Mouse (Mus musculus): ENCODE results near the gene Rps12. TPM values are rescaled to one million over a fixed set of nuclear protein-coding genes. Genes with fewer than 3 reads are reported as not detected.
A peak's percentile ranks its signal among the peaks of the same experiment; 100 is the strongest.

The Rps12 gene
- 100 to 1,000 TPM; 252 to 272 TPM for total RNA-seq (2021)
- long read RNA-seq, experiment 1, transcript Rps12-203 (6 exons, 584 nt) = major isoform, 36 of 39 reads
- long read RNA-seq, experiment 1, partial matches to known transcripts = 1 of 39 reads
- long read RNA-seq, experiment 1, other reads (novel, unspliced or antisense) = 1 of 39 reads
- long read RNA-seq, experiment 2, transcript Rps12-203 (6 exons, 584 nt) = major isoform, 36 of 36 reads
- long read RNA-seq, experiment 2, partial matches to known transcripts = 0 of 36 reads
- long read RNA-seq, experiment 2, other reads (novel, unspliced or antisense) = 0 of 36 reads

- peak; percentile 98 for DNase-seq
- intact Hi-C loops (cut with DNase I; ENCODE audit: low total_unique reads) = no loop called here
Measured at GRCm38 (mm10) chr10:23787062-23787821, at the start of gene Rps12. Rps12 (minus strand) TSS chr10:23787275.

DNA sequence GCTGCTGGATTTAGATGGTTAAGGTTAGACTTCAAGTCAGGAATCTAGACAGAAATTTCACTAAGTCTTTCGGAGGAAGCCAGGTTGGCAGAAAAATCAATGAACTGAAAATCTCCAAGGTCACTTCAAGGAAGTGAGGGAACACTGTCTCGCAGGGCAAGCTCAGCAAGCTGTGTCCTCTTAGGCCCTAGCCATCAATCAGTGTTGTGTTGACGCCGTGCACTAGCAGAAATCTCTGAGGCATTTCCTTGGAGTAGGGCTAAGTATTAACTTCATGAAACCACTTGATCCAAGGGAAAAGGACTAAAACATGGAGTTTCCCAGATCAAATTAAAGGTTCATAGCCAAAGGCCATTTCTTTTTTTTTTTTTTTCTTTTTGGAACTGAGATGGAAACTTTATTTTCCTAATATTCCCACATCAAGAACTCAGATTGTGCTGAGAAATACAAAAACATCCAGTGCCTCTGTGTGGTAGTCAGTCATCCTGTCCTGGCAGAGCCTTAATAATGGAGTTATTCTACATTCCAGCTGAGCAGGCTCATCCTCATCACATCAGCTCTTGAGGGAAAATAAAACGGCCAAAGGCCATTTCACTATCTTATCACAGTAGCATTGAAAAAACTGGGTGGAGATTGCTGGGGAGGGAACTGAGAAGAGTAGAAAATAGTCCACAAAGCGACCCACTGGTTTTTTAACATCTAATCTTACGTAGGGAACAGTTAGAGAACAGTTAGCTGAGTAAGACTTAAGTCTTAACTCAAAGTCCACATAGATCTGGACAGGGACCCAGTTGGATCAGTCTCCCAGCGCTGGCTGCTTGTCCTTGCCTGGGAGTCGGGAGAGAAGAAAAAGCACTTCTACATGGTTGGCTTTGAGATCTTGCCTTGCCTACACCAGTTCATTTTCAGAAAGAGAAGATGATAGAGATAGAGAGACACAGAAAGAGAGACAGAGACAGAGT, 49.2 kb upstream of the Rps12 start:
- intact Hi-C loops (cut with DNase I; ENCODE audit: low total_unique reads) = no loop called here
- peak; percentile 5 for DNase-seq

DNA sequence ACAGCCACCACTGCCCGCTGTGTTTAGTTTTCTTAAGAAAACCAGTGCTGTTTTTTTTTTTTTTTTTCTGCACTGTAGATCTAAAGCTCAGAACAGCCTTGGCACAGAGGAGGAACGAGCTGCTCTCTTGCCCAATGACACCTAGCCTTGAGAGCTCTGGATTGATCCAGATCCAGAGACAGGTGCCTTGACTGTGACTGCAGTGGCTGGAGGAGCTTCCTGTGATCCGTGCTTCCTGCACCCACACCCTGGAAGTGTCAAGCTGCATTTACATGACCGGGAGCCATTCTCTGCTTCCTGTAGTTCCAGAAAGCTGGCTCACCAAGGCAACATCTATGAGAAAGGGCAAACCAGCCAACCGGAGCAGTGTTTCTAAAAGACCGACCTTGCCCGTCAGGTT, 39.4 kb upstream of the Rps12 start:
- no peak for DNase-seq
- intact Hi-C loops (cut with DNase I; ENCODE audit: low total_unique reads) = no loop called here

- DNase-seq = no peak
- intact Hi-C loops (cut with DNase I; ENCODE audit: low total_unique reads) = loop anchor here (5.0 kb wide), 1 partner anchor 266 kb away; no protein-coding TSS in a partner anchor
Measured at GRCm38 (mm10) chr10:23816241-23816640, 29.2 kb upstream of the Rps12 start.

DNA sequence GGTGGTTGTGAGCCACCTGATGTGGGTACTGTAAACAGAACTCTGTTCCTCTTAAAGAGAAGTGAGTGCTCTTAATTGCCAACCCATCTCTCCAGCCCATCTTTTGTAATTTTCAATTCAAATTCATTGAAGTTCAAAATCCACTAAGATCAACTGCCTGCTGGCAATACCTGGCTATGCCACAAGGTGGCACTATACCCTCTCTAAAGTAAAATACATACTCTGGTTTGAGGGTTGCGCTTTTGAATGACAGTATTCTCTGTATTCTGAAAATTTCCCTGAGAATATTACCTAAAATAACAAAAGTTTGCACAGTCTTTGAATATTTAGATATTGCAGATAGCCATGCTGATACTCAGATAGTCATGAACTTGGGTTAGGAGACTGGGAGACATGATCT, 28.1 kb upstream of the Rps12 start:
- peak; percentile 50 for DNase-seq
- intact Hi-C loops (cut with DNase I; ENCODE audit: low total_unique reads) = loop anchor here (5.0 kb wide), 1 partner anchor 267 kb away; no protein-coding TSS in a partner anchor

DNA sequence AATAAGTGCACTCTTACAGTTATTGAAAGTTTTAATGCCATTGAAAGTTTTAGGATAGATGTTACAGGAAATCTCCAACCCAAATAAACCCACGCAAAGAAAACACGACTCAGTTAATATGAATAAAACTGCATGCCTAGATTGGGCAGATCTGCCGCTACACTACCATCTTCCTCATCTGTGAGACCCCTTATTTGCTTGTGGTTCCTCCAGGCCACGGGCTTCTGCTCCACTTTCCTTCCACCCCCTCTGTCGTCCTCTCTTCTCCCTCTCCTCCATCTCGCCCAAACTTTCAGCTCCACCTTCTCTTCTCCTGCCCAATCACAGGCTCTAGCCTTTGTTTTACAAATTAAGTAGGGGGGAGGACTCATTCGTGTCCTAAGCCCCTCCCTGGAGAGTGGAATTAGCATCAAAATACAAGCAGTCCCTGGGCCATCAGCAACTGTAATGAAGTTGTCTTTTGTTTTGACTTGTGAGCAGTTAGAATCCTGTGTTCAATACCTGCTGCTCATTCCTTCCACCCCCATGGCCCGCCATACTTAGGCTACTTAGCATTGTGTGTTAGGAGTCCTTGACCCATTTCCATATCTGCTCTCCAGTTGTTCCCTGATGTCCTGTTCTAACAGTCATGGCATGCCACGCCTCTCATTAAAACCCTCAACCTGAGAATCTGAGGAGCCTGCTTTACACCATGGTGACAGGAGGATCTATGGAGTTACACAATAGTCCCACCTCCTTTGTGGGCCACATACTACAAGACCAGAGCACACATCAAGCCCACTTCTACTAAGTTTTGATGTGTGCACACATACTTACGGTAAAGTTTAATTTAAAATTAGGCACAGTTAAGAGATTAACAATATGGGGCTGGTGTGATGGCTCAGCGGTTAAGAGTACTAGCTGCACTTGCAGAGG, 26.0 kb upstream of the Rps12 start:
- intact Hi-C loops (cut with DNase I; ENCODE audit: low total_unique reads) = no loop called here
- no peak for DNase-seq

DNA sequence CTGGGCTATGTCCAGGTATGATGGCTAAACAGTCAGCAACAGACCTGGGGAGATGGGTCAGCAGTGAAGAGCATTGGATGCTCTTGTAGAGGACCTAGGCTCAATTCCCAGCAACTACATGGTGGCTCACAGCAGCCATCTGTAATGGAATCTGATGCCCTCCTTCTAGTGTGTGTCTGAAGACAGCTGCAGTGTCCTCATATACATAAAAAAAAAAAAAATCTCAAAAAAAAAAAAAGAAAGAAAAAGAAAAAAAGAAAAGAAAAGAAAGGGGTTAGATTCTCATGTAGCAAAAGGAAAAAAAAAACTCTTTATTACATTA, 25.3 kb upstream of the Rps12 start:
- intact Hi-C loops (cut with DNase I; ENCODE audit: low total_unique reads) = no loop called here
- DNase-seq = no peak

DNA sequence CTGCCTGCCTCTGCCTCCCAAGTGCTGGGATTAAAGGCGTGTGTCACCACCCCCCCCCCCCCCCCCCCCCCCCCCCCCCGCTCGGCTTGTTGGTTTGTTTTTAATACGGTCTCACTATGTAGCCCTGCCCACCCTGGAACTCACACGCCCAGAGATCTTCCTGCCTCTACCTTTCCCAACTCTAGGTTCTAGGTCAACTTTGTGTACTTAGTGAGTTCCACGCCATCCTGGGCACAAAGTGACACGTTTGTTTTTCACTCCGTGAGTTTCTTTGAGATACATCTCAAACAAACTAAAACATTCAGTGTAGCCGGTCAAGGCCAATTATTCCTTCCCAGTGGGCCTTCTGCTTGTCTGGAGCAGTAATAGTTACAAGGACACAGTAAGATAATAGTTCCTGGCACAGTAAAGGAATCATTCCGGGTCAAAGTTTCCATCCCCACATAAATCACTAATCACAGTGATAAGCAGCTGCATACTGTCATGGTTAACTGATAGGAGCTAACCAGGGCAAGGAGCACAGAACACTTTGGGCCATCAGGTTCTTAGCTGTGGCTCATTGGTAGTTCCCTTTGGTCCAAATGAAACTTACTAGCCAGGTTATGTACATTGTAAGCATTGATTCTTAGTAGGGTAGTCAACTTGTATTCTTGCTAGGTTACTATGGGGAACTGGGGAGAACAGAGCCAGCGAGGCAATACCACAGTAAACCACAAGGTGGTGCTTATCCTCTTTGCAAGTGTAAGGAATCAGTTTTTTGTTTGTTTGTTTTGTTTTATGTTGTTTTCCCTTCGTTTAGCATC, 24.8 kb upstream of the Rps12 start:
- intact Hi-C loops (cut with DNase I; ENCODE audit: low total_unique reads) = no loop called here

GRCm38 (mm10) chr10:23806201-23806600, 19.1 kb upstream of the Rps12 start:
- no peak for DNase-seq
- intact Hi-C loops (cut with DNase I; ENCODE audit: low total_unique reads) = no loop called here

More for the DNA sequence above, 24.8 kb upstream of the Rps12 start:
- DNase-seq = peak; percentile 58

DNA sequence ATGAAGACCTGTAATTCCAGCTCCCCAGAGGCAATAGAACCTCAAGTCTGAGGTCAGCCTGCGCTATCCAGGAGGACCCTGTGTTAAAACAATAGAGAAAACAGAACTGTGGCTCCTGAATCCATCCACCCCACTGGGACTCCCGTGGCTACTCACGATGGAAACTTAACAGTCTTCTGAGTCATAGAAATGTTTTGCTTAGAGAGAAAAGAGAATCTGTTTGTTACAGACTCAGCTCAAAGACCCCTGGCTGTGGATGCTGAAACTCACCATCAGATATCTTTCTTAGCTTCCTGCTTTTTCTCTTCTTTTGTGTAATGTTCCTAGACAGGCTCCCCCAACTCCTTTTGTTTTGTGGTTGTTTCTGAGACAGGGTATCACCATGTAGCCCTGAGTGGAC, 17.6 kb upstream of the Rps12 start:
- no peak for DNase-seq
- intact Hi-C loops (cut with DNase I; ENCODE audit: low total_unique reads) = no loop called here

DNA sequence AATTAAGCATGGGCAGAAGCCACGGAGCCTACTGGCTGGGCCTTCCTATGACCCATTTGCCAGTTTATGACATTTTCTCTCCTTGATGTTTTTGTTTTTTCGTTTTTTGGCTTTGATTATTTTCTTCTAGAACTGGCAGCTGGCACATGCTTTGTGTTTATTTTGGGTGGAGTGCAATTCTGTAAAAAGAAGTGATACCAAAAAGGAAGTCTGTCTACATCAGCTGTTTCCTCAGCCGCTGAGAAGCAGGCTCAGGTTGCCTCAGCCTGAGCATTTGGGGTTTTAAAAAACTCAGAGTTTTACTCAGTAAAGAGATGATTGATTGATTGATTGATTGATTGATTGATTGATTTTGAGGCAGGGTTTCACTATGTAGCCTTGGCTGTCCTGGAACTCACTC, 15.8 kb upstream of the Rps12 start:
- intact Hi-C loops (cut with DNase I; ENCODE audit: low total_unique reads) = no loop called here
- no peak for DNase-seq

DNA sequence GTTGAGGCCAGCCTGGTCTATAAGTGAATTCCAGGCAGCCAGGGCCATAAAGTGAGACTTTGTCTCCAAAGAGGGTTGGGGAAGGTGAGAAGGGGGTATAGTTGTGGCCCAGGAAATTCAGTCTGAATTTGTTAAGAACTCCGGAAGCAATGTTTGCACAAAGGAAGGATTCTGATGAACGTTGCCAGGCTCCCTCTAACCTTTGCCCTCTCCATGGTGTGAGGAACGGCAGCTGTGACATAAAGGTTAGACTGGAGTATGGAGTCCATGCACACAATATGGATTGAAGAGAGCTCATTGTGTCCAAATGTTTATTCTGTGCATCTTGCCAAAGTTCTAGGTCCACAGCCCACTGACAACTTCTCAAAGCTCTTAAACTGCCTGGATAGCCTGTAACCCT, 12.9 kb upstream of the Rps12 start:
- no peak for DNase-seq
- intact Hi-C loops (cut with DNase I; ENCODE audit: low total_unique reads) = no loop called here

GRCm38 (mm10) chr10:23798142-23798541, 11.1 kb upstream of the Rps12 start:
- DNase-seq = no peak
- intact Hi-C loops (cut with DNase I; ENCODE audit: low total_unique reads) = no loop called here

GRCm38 (mm10) chr10:23797606-23798005, 10.5 kb upstream of the Rps12 start:
- intact Hi-C loops (cut with DNase I; ENCODE audit: low total_unique reads) = no loop called here
- no peak for DNase-seq

DNA sequence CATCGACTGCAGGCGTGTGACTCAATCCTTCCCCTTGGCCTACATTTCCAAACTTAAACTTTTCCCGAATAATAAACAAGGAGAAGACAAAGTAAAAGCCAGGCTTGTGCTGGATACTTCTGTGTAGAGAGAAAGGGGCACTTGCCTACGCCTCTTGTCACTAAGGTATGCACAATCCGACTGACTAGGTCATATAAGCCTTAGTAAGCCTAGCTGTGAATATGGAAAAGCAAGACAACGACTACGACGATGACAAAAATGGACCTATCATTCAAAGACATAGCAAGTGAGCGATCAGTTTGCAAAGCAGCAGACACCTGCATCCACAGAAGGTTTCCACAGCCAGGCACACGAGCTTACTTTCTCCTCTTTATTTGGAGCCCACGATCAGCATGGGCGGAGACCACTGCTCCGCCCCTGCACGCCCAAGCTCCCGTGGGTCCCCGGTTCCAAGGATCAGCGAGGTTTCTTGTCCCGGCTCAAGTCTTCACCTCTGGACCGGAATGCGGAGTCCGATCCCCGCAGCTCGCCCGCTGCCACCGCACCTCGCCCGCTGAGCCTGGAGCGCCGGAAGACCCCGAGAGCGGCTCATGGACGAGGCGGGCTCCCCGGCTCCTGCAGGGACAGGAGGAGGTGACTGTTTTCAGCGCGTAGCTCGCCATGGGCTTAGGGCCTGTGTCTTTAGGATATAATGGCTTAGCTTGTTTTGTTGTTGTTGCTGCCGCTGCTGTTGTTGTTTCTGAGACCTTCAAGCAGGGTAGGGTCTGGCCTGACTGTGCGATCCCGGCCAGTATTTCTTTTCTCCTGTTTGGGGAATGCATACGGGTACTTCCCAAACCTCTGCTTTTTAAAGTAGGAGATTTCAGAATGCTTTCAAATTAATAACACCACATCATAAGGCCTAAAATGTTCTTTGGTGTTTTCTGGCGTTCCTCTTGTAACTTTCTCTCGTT, 9.8 kb upstream of the Rps12 start, which contains the start of gene Slc18b1:
Slc18b1 (plus strand) TSS at position 436 of the 953 bp plus-strand sequence.
- DNase-seq = peak; percentile 42
- intact Hi-C loops (cut with DNase I; ENCODE audit: low total_unique reads) = no loop called here

DNA sequence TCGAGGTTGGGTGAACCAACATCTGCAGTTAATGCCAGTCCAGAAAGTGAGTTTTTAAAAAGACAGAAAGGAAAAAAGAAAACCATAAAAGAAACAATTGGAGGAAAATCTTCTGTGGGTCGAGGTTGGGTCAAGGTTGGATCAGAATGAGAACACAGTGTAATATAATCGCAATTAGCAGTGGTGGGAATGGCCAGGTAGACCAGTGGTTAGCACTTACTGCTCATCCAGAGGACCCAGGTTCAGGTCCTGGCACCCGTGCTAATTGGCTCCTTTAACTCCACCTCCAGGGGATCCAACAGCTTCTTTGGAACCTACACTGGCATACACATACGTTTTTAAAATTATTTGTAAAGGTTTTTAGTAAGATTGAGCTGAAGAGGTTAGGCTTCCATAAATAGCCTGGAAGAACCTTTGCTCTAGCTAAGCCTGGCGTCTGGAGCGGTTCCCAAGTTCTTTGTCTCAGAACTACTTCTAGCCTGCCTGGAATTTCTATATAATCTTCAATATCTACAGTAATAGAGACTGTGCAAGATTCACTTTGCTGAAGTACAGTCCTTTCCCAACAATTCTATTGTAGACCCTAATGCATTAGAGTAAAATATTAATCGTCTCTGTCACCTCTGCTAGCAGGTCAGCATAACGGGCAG, 8.9 kb upstream of the Rps12 start:
- no peak for DNase-seq
- intact Hi-C loops (cut with DNase I; ENCODE audit: low total_unique reads) = no loop called here

Data from gastrocnemius, postnatal 14 days (tissue).